Mouse (Mus musculus) MEL (cell line): Measurements from ENCODE around the gene Bap1. TPM values are rescaled to one million over a fixed set of nuclear protein-coding genes. Genes with fewer than 3 reads are reported as not detected.

Experiments used
- DNase-seq: peaks from one replicate; pipeline ENCODE4 v3.0.0; 2011; ENCODE audit warnings: low read depth, low spot score
- H3K27ac ChIP-seq: 2 replicates; pipeline ENCODE4 v1.5.1; 2012; ENCODE audit warnings: low read depth, mild to moderate bottlenecking, control low read depth, low read length, moderate library complexity; ENCODE audit not compliant: control insufficient read depth
- H3K27me3 ChIP-seq, 2 experiments: fragments of 150-350 bp in 1 of 2; sonication (generic) in 1 of 2; 2 replicates each; pipeline ENCODE4 v1.6.1; 2012; ENCODE audit warnings: low read length in 2 of 2, mild to moderate bottlenecking in 2 of 2, improper control_type of control experiment in 1 of 2, moderate library complexity in 1 of 2; ENCODE audit not compliant: insufficient read depth in 2 of 2, control insufficient read depth in 1 of 2
- H3K36me3 ChIP-seq, 2 experiments: 2 replicates each; pipeline ENCODE4 v1.6.1; 2012 to 2014; ENCODE audit warnings: low read length in 2 of 2, improper control_type of control experiment in 1 of 2, inconsistent platforms in 1 of 2, mild to moderate bottlenecking in 1 of 2; ENCODE audit not compliant: insufficient read depth in 2 of 2, control insufficient read depth in 1 of 2
- H3K4me1 ChIP-seq, 2 experiments: fragments of 150-350 bp in 1 of 2; sonication (generic) in 1 of 2; 2 replicates each; pipeline ENCODE4 v1.6.1; 2012; ENCODE audit warnings: low read length in 2 of 2, improper control_type of control experiment in 1 of 2, mild to moderate bottlenecking in 1 of 2; ENCODE audit not compliant: insufficient read depth in 2 of 2, control insufficient read depth in 1 of 2
- H3K4me3 ChIP-seq, 2 experiments: fragments of 150-350 bp in 1 of 2; sonication (generic) in 1 of 2; 2 replicates each; pipeline ENCODE4 v1.5.1; 2012; ENCODE audit warnings: low read depth in 2 of 2, low read length in 2 of 2, mild to moderate bottlenecking in 2 of 2, moderate library complexity in 2 of 2, control low read depth in 1 of 2, improper control_type of control experiment in 1 of 2; ENCODE audit not compliant: control insufficient read depth in 1 of 2, insufficient read depth in 1 of 2
- H3K79me2 ChIP-seq: 2 replicates; pipeline ENCODE4 v1.6.1; 2012; ENCODE audit warnings: mild to moderate bottlenecking, low read length, moderate library complexity; ENCODE audit not compliant: control insufficient read depth, poor library complexity, insufficient read depth
- H3K9ac ChIP-seq: 2 replicates; pipeline ENCODE4 v1.6.1; 2012; ENCODE audit warnings: low read depth, mild to moderate bottlenecking, control low read depth, low read length, moderate library complexity; ENCODE audit not compliant: control insufficient read depth, poor library complexity, severe bottlenecking
- H3K9me3 ChIP-seq: fragments of 150-350 bp; sonication (generic); replicated peaks from 2 replicates; pipeline ENCODE4 v1.6.1; 2012; ENCODE audit warnings: mild to moderate bottlenecking, low read length, improper control_type of control experiment, moderate library complexity; ENCODE audit not compliant: insufficient read depth
- BHLHE40 ChIP-seq: IDR thresholded peaks from 2 replicates; pipeline ENCODE4 v1.6.1; 2012; ENCODE audit warnings: low read depth, mild to moderate bottlenecking, inconsistent platforms, low read length, improper control_type of control experiment, borderline replicate concordance
- CHD2 ChIP-seq: IDR thresholded peaks from 2 replicates; pipeline ENCODE4 v1.6.1; 2011; ENCODE audit warnings: low read length, improper control_type of control experiment
- CTCF ChIP-seq, 3 experiments: IDR thresholded peaks in 2 of 3; conservative IDR thresholded peaks in 1 of 3; 2 replicates each; pipeline ENCODE4 v1.5.1; 2011 to 2012; ENCODE audit warnings: low read length in 3 of 3, low read depth in 2 of 3, mild to moderate bottlenecking in 2 of 3, improper control_type of control experiment in 1 of 3, inconsistent platforms in 1 of 3, mixed read lengths in 1 of 3, moderate library complexity in 1 of 3; ENCODE audit not compliant: control insufficient read depth in 1 of 3, insufficient read depth in 1 of 3, poor library complexity in 1 of 3, severe bottlenecking in 1 of 3
- ETS1 ChIP-seq: IDR thresholded peaks from 2 replicates; pipeline ENCODE4 v1.6.1; 2012; ENCODE audit warnings: low read depth, mild to moderate bottlenecking, inconsistent platforms, low read length, improper control_type of control experiment, moderate library complexity
- JUND ChIP-seq: IDR thresholded peaks from 2 replicates; pipeline ENCODE4 v1.6.1; 2011; ENCODE audit warnings: low read depth, mild to moderate bottlenecking, improper control_type of control experiment, low read length
- KAT2A ChIP-seq: conservative IDR thresholded peaks from 2 replicates; pipeline ENCODE4 v1.6.1; 2012; ENCODE audit warnings: low read depth, low read length, improper control_type of control experiment, inconsistent platforms
- MAFK ChIP-seq: IDR thresholded peaks from 2 replicates; pipeline ENCODE4 v1.6.1; 2011; ENCODE audit warnings: low read depth, mild to moderate bottlenecking, low read length, improper control_type of control experiment, borderline replicate concordance
- MEF2A ChIP-seq: IDR thresholded peaks from 2 replicates; pipeline ENCODE4 v1.6.1; 2014; ENCODE audit warnings: low read depth, mild to moderate bottlenecking, inconsistent platforms, low read length, improper control_type of control experiment; ENCODE audit not compliant: poor library complexity, insufficient replicate concordance, severe bottlenecking; ENCODE audit errors: extremely low read depth
- MXI1 ChIP-seq: IDR thresholded peaks from 2 replicates; pipeline ENCODE4 v1.6.1; 2011; ENCODE audit warnings: mild to moderate bottlenecking, low read depth, low read length, improper control_type of control experiment
- MYC ChIP-seq: IDR thresholded peaks from 2 replicates; pipeline ENCODE4 v1.6.1; 2011; ENCODE audit warnings: low read depth, mild to moderate bottlenecking, low read length, improper control_type of control experiment, moderate library complexity
- NELFE ChIP-seq: IDR thresholded peaks from 2 replicates; pipeline ENCODE4 v1.6.1; 2011; ENCODE audit warnings: low read depth, low read length, improper control_type of control experiment
- RAD21 ChIP-seq: IDR thresholded peaks from 2 replicates; pipeline ENCODE4 v1.6.1; 2011; ENCODE audit warnings: mild to moderate bottlenecking, low read depth, low read length, improper control_type of control experiment
- SIN3A ChIP-seq: IDR thresholded peaks from 2 replicates; pipeline ENCODE4 v1.6.1; 2012; ENCODE audit warnings: low read length, improper control_type of control experiment, inconsistent platforms
- TAL1 ChIP-seq: IDR thresholded peaks from 2 replicates; pipeline ENCODE4 v1.6.1; 2012; ENCODE audit warnings: mild to moderate bottlenecking, inconsistent platforms, low read length, moderate library complexity, mixed read lengths
- TCF12 ChIP-seq: IDR thresholded peaks from 2 replicates; pipeline ENCODE4 v1.6.1; 2014; ENCODE audit warnings: low read depth, mild to moderate bottlenecking, inconsistent platforms, low read length, improper control_type of control experiment, moderate library complexity
- UBTF ChIP-seq: IDR thresholded peaks from 2 replicates; pipeline ENCODE4 v1.6.1; 2012; ENCODE audit warnings: low read depth, mild to moderate bottlenecking, inconsistent platforms, low read length, improper control_type of control experiment, moderate library complexity, borderline replicate concordance; ENCODE audit not compliant: insufficient read depth
- USF1 ChIP-seq: IDR thresholded peaks from 2 replicates; pipeline ENCODE4 v1.6.1; 2014; ENCODE audit warnings: low read depth, mild to moderate bottlenecking, inconsistent platforms, low read length, improper control_type of control experiment, moderate library complexity
- ZC3H11A ChIP-seq: IDR thresholded peaks from 2 replicates; pipeline ENCODE4 v1.6.1; 2012; ENCODE audit warnings: low read depth, mild to moderate bottlenecking, inconsistent platforms, low read length, improper control_type of control experiment
- ZKSCAN1 ChIP-seq: IDR thresholded peaks from 2 replicates; pipeline ENCODE4 v1.6.1; 2012; ENCODE audit warnings: low read depth, mild to moderate bottlenecking, inconsistent platforms, low read length, improper control_type of control experiment, moderate library complexity
- ZMIZ1 ChIP-seq: IDR thresholded peaks from 2 replicates; pipeline ENCODE4 v1.6.1; 2012; ENCODE audit warnings: low read depth, mild to moderate bottlenecking, inconsistent platforms, low read length, improper control_type of control experiment, moderate library complexity
- polyA plus RNA-seq, 2 experiments: library from polyadenylated mRNA; stranded (reverse) in 1 of 2; unstranded in 1 of 2; fragments of >175 nt in 1 of 2; fragments of >200 nt in 1 of 2; gene quantifications; 2 replicates each; pipeline versions ENCODE4 v1.2.1 to v1.2.4; 2012; ENCODE audit warnings: low replicate concordance in 2 of 2, low read depth in 1 of 2; ENCODE audit not compliant: insufficient read length in 2 of 2, insufficient read depth in 1 of 2, missing spikeins in 1 of 2
- total RNA-seq: library from RNA; depleted of rRNA; stranded (reverse); fragments of 300-350 nt; gene quantifications from 2 replicates; pipeline ENCODE4 v1.2.3, GENCODE M21; 2012

Gene Bap1
- total and polyA plus RNA-seq, 3 experiments = 85.4 to 177 (median 112) TPM

GRCm38 (mm10) chr14:31268301-31269001, 17.2 kb downstream of the Bap1 start:
- no peaks in the 10 kb centered on the region for H3K4me1 ChIP-seq
- H3K79me2 ChIP-seq = no peaks in the 10 kb centered on the region
- no peaks in the 10 kb centered on the region for H3K9me3 ChIP-seq
- H3K4me3 ChIP-seq = no peak overlapping the region
- TF ChIP-seq MXI1 = no peak
- no peak for TF ChIP-seq USF1
- TF ChIP-seq ZKSCAN1 = no peak
- no peak for TF ChIP-seq RAD21
- no peak for TF ChIP-seq MAFK
- TF ChIP-seq KAT2A = no peak
- no peak for TF ChIP-seq BHLHE40
- no peak for TF ChIP-seq MEF2A
- H3K9ac ChIP-seq = no peak overlapping the region
- no peak overlapping the region for H3K27ac ChIP-seq
- no peak for DNase-seq
- no peaks in the 10 kb centered on the region for H3K36me3 ChIP-seq
- no peaks in the 10 kb centered on the region for H3K27me3 ChIP-seq

GRCm38 (mm10) chr14:31269456-31270100, 18.3 kb downstream of the Bap1 start:
- Histone ChIP-seq H3K36me3 (no peaks in the 10 kb centered on the region), H3K4me3 (no peak overlapping the region), H3K9me3 (no peaks in the 10 kb centered on the region), H3K27me3 (no peaks in the 10 kb centered on the region), H3K4me1 (no peaks in the 10 kb centered on the region), H3K9ac (no peak overlapping the region), H3K79me2 (no peaks in the 10 kb centered on the region), H3K27ac (no peak overlapping the region)
- DNase-seq = no peak
- TF ChIP-seq NELFE (no peak), CHD2 (no peak), RAD21 (no peak), ZC3H11A (no peak), MYC (no peak), MEF2A (no peak), CTCF (IDR thresholded peaks at IDR 0.05 in 2 of 3, conservative IDR thresholded peaks at IDR 0.05 in 1 of 3; ENCODE audit: control insufficient read depth in 1 of 3, insufficient read depth in 1 of 3, low read depth in 2 of 3, low read length in 3 of 3, poor library complexity in 1 of 3, severe bottlenecking in 1 of 3) (no peak), SIN3A (no peak), ETS1 (no peak), ZKSCAN1 (no peak), TAL1 (no peak), ZMIZ1 (no peak), JUND (no peak), BHLHE40 (no peak), TCF12 (no peak), UBTF (no peak)
- TF ChIP-seq, all 39 proteins: peak for 0
